Mouse (Mus musculus) olfactory bulb, adult 2 months (tissue): ENCODE results near the gene Stat2. TPM values are rescaled to one million over a fixed set of nuclear protein-coding genes. Genes with fewer than 3 reads are reported as not detected.
"Not testable (repeated sequence)": the region's sequence is repeated elsewhere in the genome, so short reads cannot be mapped to it uniquely, and the experiment has no call there.

Experiments
- H3K27ac ChIP-seq: fragments of 200-500 bp; 2 replicates; pipeline ENCODE4 v1.5.1; 2012; ENCODE audit warnings: low read depth, low read length; ENCODE audit not compliant: insufficient read depth
- H3K4me1 ChIP-seq: fragments of 200-500 bp; 2 replicates; pipeline ENCODE4 v1.6.1; 2012; ENCODE audit warnings: low read length; ENCODE audit not compliant: control insufficient read depth, insufficient read depth
- H3K4me3 ChIP-seq: fragments of 200-500 bp; 2 replicates; pipeline ENCODE4 v1.5.1; 2012; ENCODE audit warnings: mild to moderate bottlenecking, low read depth, low read length, moderate library complexity; ENCODE audit not compliant: insufficient read depth
- CTCF ChIP-seq: fragments of 200-500 bp; IDR thresholded peaks from 2 replicates; pipeline ENCODE4 v1.5.1; 2012; ENCODE audit warnings: low read depth, mild to moderate bottlenecking, low read length, moderate library complexity; ENCODE audit not compliant: insufficient read depth
- POLR2A ChIP-seq: fragments of 200-500 bp; IDR thresholded peaks from 2 replicates; pipeline ENCODE4 v1.6.1; 2012; ENCODE audit warnings: mild to moderate bottlenecking, low read depth, low read length, moderate library complexity; ENCODE audit not compliant: insufficient read depth
- WGBS: fragments of 180-500 bp; shearing (Covaris S2); methylation state at CpG from one replicate; pipeline ENCODE4 v1.1.7; 2018; 5-methylcytosine and 5-hydroxymethylcytosine counted together
- polyA plus RNA-seq: library from polyadenylated mRNA; stranded (reverse); fragments of >200 nt; gene quantifications from 2 replicates; pipeline ENCODE4 v1.2.4, GENCODE M21; 2012; ENCODE audit warnings: low replicate concordance; ENCODE audit not compliant: missing spikeins, insufficient read depth, insufficient read length

The Stat2 gene
- polyA plus RNA-seq, 1 experiment, result not detected

DNA sequence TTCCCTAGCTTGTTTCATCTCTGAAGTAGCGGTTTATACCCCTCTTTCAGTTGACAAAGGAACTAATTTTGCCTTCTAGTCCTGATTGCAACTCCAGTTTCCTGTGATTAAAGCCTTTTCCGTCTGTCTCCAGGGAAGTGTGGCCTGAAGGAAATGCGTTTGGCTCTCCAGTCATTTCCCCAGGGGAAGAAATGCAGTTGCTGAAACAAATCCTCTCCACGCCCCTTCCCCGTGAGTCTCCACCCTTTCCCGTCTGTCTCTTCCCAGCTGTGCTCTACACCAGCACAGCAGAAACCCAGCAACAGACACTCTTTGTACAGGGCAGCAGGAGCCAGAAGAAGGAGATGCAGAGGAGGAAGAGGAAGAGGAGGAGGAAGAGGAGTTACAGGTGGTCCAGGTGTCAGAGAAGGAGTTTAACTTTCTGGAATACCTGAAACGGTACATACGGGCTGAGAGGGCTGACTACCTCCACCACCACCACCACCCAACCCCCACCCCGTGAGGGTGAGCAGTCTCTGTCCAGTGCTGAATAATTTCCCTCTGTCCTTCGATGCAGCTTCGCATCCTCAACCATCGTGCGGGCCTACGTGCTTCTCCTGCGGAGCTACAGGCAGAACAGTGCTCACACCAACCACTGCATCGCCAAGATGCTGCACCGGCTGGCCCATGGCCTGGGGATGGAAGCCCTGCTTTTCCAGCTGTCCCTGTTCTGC lies 23.2 kb upstream of the Stat2 start:
- WGBS, result 70% methylated on average over 17 of the region's 17 CpGs
- peak overlapping the region; percentile 6; the same call in 1 of the 2 replicates for H3K27ac ChIP-seq
- peaks cover 9% of the 10 kb centered on the region for H3K4me1 ChIP-seq
- TF ChIP-seq POLR2A, result no peak
- TF ChIP-seq CTCF, result no peak
- H3K4me3 ChIP-seq, result peak overlapping the region; percentile 7; the same call in 1 of the 2 replicates

DNA sequence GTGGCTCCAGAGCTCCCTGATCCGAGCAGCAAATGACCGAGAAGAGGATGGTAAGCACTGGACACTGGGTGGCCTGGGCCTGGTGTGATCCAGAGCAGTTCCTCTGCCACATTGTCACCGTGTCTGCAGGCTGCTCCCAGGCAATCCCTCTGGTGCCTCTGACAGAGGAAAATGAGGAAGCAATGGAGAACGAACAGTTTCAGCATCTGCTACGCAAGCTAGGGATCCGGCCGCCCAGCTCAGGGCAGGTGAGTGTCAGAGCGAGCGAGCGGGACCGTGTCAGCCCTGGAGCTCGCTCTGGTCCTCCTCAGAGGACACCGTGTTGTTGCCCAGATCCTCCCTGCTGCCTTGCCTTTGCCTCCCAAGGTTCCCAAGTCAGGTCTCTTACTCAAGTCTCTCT lies 19.8 kb upstream of the Stat2 start:
- TF ChIP-seq CTCF, result no peak
- no peak for TF ChIP-seq POLR2A
- WGBS, result 96% methylated on average over 13 of the region's 13 CpGs
- Histone ChIP-seq H3K4me1 (peaks cover 9% of the 10 kb centered on the region), H3K4me3 (no peak overlapping the region), H3K27ac (no peak overlapping the region)

DNA sequence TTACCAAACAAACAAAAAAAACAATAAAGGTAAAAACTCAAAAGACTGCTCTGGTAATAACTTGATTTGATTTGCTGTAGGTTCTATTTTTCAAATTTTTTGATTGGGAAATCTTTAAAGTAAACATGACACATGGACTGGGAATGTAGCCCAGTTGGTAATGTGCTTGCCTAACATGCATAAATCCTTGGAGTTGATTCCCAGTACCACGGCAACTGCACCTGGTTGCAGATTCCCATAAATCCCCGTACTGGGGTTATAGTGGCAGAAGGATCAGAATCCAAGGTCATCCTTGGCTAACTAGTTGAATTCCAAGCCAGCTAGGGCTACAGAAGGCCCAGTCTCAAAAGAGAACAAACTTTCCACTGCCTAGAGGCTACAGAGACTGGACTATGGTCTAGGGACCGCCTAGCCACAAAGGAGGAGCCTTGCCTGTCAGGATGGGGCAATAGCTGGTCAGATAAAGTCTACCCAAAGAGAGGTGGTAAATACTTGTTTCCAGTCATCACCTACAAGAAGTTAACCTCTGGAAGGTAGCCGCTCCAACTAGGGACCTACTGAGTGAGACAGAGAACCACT lies 16.6 kb upstream of the Stat2 start, which contains the start of gene Apon:
Apon (plus strand) TSS at position 420 of the 579 bp plus-strand sequence.
- no peak within 1 kb of the TSS for H3K27ac ChIP-seq
- TF ChIP-seq CTCF (no peak), POLR2A (no peak)
- no peaks in the 10 kb centered on the region for H3K4me1 ChIP-seq
- WGBS, result 86% methylated on average over 4 of the region's 4 CpGs
- H3K4me3 ChIP-seq, result no peak within 1 kb of the TSS

DNA sequence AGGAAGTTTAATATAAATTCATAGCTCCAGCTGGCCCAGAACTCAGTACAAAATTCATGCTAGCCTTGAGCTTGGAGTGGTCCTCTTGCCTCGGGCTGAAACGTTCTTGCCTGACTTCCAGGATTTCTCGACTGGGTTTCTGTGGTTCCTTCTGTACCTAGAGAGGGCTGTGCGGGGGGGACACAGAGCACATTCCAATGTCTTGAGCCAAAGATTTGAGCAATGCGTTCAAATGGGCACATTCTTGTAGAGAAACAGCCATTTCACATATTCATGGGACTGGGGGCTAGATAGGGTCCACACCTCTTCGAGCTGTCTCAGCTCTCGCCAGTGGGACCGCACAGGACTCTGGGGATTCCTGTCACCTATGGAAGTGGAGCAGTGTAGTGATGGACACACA lies 14.4 kb upstream of the Stat2 start:
- 91% methylated on average over 8 of the region's 8 CpGs for WGBS

GRCm38 (mm10) chr10:128256328-128256727 lies 14.0 kb upstream of the Stat2 start:
- WGBS, result 77% methylated on average over 8 of the region's 8 CpGs
- TF ChIP-seq POLR2A (no peak), CTCF (no peak)

More for the DNA sequence above, 14.4 kb upstream of the Stat2 start:
- no peak for TF ChIP-seq POLR2A
- TF ChIP-seq CTCF, result no peak
- H3K4me1 ChIP-seq, result no peaks in the 10 kb centered on the region
- no peak overlapping the region for H3K4me3 ChIP-seq
- no peak overlapping the region for H3K27ac ChIP-seq

GRCm38 (mm10) chr10:128258953-128259352 lies 11.4 kb upstream of the Stat2 start:
- WGBS, result 47% methylated on average over 4 of the region's 4 CpGs
- no peak for TF ChIP-seq POLR2A
- no peak for TF ChIP-seq CTCF

More at GRCm38 (mm10) chr10:128256328-128256727, 14.0 kb upstream of the Stat2 start:
- Histone ChIP-seq H3K4me3 (no peak overlapping the region), H3K4me1 (no peaks in the 10 kb centered on the region), H3K27ac (no peak overlapping the region)

GRCm38 (mm10) chr10:128259946-128260345 lies 10.4 kb upstream of the Stat2 start:
- Histone ChIP-seq H3K4me1 (no peaks in the 10 kb centered on the region), H3K27ac (no peak overlapping the region), H3K4me3 (no peak overlapping the region)
- TF ChIP-seq POLR2A (no peak), CTCF (no peak)
- 89% methylated on average over 5 of the region's 5 CpGs for WGBS

More at GRCm38 (mm10) chr10:128258953-128259352, 11.4 kb upstream of the Stat2 start:
- Histone ChIP-seq H3K4me3 (no peak overlapping the region), H3K27ac (no peak overlapping the region), H3K4me1 (no peaks in the 10 kb centered on the region)

- 90% methylated on average over 7 of the region's 7 CpGs for WGBS
- H3K4me3 ChIP-seq, H3K4me1 ChIP-seq, H3K27ac ChIP-seq: not testable (repeated sequence)
These were observed 10.0 kb upstream of the Stat2 start for GRCm38 (mm10) chr10:128260376-128260775.

DNA sequence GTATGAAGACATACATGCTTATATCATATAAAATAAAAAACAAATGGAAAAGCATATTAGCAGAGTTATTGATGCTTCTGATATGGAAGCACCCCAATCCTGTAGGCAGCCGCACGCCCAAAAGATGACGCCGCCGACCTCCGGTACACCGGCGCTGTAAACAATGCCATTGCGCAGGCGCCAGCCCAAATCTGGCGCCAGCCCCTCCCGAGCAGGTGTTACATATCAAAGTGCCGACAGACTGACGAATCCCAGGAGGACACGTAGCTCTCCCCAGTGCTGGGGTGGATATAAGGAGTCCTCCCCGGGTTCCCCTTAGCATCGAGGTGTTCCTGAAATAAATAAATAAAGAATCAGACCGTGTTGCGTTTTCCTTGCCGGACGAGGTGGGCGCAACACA lies 8.1 kb upstream of the Stat2 start:
- WGBS, result 87% methylated on average over 22 of the region's 22 CpGs
- TF ChIP-seq CTCF, result no peak
- TF ChIP-seq POLR2A, result no peak
- Histone ChIP-seq H3K4me1 (no peaks in the 10 kb centered on the region), H3K27ac (no peak overlapping the region), H3K4me3 (no peak overlapping the region)
